Mouse (Mus musculus) forebrain, postnatal 0 days (tissue): ENCODE results near the gene Nudt8. TPM values are rescaled to one million over a fixed set of nuclear protein-coding genes. Genes with fewer than 3 reads are reported as not detected.
"Not testable (repeated sequence)": the region's sequence is repeated elsewhere in the genome, so short reads cannot be mapped to it uniquely, and the experiment has no call there.

Source experiments
- ATAC-seq: fragments of 200-750 bp; cut with Nextera tagmentation; 2 replicates; pipeline ENCODE4 v1.8.0; 2017; ENCODE audit warnings: mild to moderate bottlenecking, moderate library complexity
- DNase-seq: peaks from one replicate; pipeline ENCODE4 v3.0.0-alpha.2; 2015
- H3K27ac ChIP-seq: fragments of 300-500 bp; sonication (generic); 2 replicates; pipeline ENCODE4 v1.5.1; 2014; ENCODE audit warnings: low read depth, mild to moderate bottlenecking, antibody characterized with exemption, low read length, moderate library complexity, mixed read lengths
- H3K27me3 ChIP-seq: fragments of 300-500 bp; sonication (generic); 2 replicates; pipeline ENCODE4 v1.6.1; 2014; ENCODE audit warnings: mild to moderate bottlenecking, low read length, mixed read lengths; ENCODE audit not compliant: insufficient read depth
- H3K36me3 ChIP-seq: fragments of 300-500 bp; sonication (generic); 2 replicates; pipeline ENCODE4 v1.6.1; 2014; ENCODE audit warnings: mild to moderate bottlenecking, moderate library complexity; ENCODE audit not compliant: insufficient read depth
- H3K4me1 ChIP-seq: fragments of 300-500 bp; sonication (generic); 2 replicates; pipeline ENCODE4 v1.6.1; 2014; ENCODE audit warnings: antibody characterized with exemption; ENCODE audit not compliant: insufficient read depth
- H3K4me2 ChIP-seq: fragments of 300-500 bp; sonication (generic); 2 replicates; pipeline ENCODE4 v1.6.1; 2014; ENCODE audit warnings: low read depth, mild to moderate bottlenecking, moderate library complexity
- H3K4me3 ChIP-seq: fragments of 300-500 bp; sonication (generic); 2 replicates; pipeline ENCODE4 v1.5.1; 2014; ENCODE audit warnings: low read depth, low read length, mixed read lengths
- H3K9ac ChIP-seq: fragments of 300-500 bp; sonication (generic); 2 replicates; pipeline ENCODE4 v1.6.1; 2014; ENCODE audit warnings: mild to moderate bottlenecking
- H3K9me3 ChIP-seq: fragments of 300-500 bp; sonication (generic); 2 replicates; pipeline ENCODE4 v1.6.1; 2016; ENCODE audit warnings: low read length
- CTCF ChIP-seq: sonication (generic); IDR thresholded peaks from 2 replicates; pipeline ENCODE4 v1.5.1; 2016; ENCODE audit warnings: antibody characterized with exemption, control low read depth, low read depth
- WGBS: fragments of 180-500 bp; shearing (Covaris S2); extraction: QIAGEN DNeasy Blood & Tissue Kit; methylation state at CpG from one replicate; pipeline ENCODE4 v1.1.7; 2014; 5-methylcytosine and 5-hydroxymethylcytosine counted together
- polyA plus RNA-seq: library from polyadenylated mRNA; unstranded; fragments of >200 nt; fragmentation: Nextera tagmentation; extraction: Ambion mirVana; gene quantifications from 2 replicates; pipeline ENCODE4 v1.2.1, GENCODE M21; 2015
- total RNA-seq: library from RNA; depleted of rRNA; stranded (reverse); fragments of >200 nt; gene quantifications from 2 replicates; pipeline ENCODE4 v1.2.3, GENCODE M21; 2014; rRNA removed

Nudt8 gene
- total RNA-seq: 26.7 and 30.8 TPM in 2 replicates
- 36.3 and 40.4 TPM in 2 replicates for polyA plus RNA-seq

DNA sequence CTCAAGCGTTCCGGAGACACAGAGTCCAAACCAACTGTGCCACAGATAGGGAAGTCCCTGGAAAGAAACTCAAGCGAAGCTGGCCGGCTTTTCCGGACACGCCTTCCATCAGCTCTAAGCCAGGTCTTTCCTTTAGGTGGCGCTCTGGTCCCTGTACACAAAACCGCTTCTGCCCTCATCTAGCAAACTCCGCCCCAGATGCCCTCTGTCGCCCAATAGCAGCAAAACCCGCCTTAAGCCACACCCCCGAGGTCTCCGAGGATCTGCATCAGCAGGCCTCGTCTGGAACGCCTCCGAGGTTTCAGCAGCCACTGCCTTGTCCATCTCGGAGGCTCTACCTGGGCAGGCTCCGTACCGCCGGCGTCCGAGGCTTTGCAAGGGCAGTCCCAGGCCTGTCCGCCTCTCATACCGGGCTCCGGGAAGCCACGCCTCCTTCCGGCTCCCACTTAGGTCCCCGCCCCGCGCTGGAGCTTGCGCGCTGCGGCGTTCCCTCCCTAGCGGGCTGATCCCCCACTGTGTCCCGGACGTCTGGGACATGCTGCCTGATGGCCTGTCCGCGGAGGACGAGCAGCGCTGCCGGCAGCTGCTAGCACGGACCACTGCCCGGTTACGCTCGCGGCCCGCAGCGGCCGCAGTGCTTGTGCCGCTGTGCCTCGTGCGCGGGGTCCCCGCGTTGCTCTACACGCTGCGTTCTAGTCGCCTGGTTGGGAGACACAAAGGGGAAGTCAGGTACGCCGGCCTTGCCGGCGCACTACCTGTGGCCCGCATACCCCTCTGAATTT lies at the start of gene Nudt8, which contains the start of gene Gm49405:
TSS of gene Nudt8 (plus strand) at position 462 of the 782 bp plus-strand sequence.
TSS of gene Gm49405 (plus strand) at position 508 of the 782 bp plus-strand sequence.
- Histone ChIP-seq H3K9ac (peak within 1 kb of the TSS; percentile 93), H3K9me3 (no peaks in the 10 kb centered on the region), H3K36me3 (no peaks in the 10 kb centered on the region), H3K4me1 (peaks cover 10% of the 10 kb centered on the region; the same call in 1 of the 2 replicates), H3K27ac (peak within 1 kb of the TSS; percentile 91), H3K27me3 (no peaks in the 10 kb centered on the region), H3K4me3 (peak within 1 kb of the TSS; percentile 77), H3K4me2 (peak within 1 kb of the TSS; percentile 86)
- under 1% methylated on average over 64 of the region's 64 CpGs for WGBS
- ATAC-seq (peak; percentile 93), DNase-seq (peak; percentile 96)
- peak; percentile 83 for TF ChIP-seq CTCF

DNA sequence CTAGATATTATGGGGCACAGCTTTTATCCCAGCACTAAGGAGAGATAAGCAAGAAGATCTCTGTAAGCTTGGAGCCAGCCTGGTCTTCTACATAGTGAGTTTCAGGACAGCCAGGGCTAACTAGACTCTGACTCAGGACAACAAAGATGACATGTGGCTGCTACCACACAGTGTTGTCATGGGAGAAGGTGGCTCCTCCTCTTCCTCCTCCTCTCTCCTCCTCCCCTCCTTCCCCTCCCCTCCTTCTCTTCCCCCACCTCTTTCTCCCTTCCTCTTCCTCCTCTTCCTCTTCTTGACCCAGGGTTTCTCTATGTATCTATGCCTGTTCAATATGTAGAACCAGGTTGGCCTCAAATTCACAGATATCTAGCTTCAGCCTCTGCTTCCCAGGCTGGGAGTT lies 48.9 kb upstream of the Nudt8 start:
- TF ChIP-seq CTCF: no peak
- ATAC-seq: no peak
- Histone ChIP-seq H3K9me3 (no peaks in the 10 kb centered on the region), H3K27me3 (no peaks in the 10 kb centered on the region; the same call in 1 of the 2 replicates), H3K36me3 (no peaks in the 10 kb centered on the region), H3K4me2 (no peak overlapping the region), H3K4me1 (no peaks in the 10 kb centered on the region), H3K27ac (no peak overlapping the region), H3K9ac (no peak overlapping the region), H3K4me3 (no peak overlapping the region)
- DNase-seq: no peak

DNA sequence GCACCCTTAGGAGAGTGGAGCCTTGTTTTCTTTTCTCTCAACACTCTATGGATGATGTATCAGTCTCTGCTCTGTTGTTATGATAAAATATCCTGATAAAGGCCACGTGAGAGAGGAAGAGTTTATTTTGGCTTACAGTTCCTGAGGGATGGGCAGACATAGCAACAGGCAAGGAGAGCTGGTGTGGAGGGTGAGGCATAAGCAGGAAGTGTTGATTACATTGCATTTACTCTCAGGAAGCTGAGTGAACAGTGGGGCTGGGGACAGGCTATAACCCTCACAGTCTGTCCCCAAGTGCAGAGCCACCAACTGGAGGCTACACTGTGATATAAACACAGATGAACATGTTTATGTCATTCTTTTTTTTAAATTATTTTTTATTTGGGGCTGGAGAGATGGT lies 48.3 kb upstream of the Nudt8 start:
- no peak overlapping the region for H3K27ac ChIP-seq
- no peaks in the 10 kb centered on the region for H3K4me1 ChIP-seq
- TF ChIP-seq CTCF: no peak
- H3K4me3 ChIP-seq: no peak overlapping the region
- H3K27me3 ChIP-seq: no peaks in the 10 kb centered on the region; the same call in 1 of the 2 replicates
- ATAC-seq (no peak), DNase-seq (no peak)
- H3K9ac ChIP-seq: no peak overlapping the region
- H3K4me2 ChIP-seq: no peak overlapping the region
- WGBS: 48% methylated on average over 1 of the region's 1 CpGs
- H3K9me3 ChIP-seq: no peaks in the 10 kb centered on the region
- no peaks in the 10 kb centered on the region for H3K36me3 ChIP-seq

DNA sequence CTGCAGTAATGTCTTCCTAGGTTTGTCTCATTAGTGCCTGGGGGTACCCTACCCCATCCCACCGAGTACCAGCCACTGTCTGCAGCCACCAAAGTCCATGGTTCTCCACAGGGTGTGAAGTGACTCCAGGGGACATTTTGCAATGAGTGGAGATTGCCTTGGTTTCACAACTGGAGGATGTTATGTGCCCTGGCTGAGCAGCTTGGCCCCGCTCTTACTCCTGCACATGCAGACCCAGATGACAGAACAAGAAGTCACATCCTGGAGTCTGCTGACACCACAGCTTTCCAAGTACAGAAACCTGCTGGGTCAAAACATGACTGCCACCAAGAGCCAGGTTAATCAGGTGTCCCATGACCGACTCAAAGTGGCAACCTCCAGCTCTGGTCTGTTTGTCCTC lies 45.3 kb upstream of the Nudt8 start:
- H3K27ac ChIP-seq: no peak overlapping the region
- H3K9me3 ChIP-seq: no peaks in the 10 kb centered on the region
- H3K4me2 ChIP-seq: no peak overlapping the region
- no peak overlapping the region for H3K4me3 ChIP-seq
- DNase-seq: no peak
- no peak overlapping the region for H3K9ac ChIP-seq
- H3K36me3 ChIP-seq: no peaks in the 10 kb centered on the region
- no peak for TF ChIP-seq CTCF
- no peaks in the 10 kb centered on the region; the same call in 1 of the 2 replicates for H3K27me3 ChIP-seq
- WGBS: 80% methylated on average over 3 of the region's 3 CpGs
- no peak for ATAC-seq
- H3K4me1 ChIP-seq: no peaks in the 10 kb centered on the region

DNA sequence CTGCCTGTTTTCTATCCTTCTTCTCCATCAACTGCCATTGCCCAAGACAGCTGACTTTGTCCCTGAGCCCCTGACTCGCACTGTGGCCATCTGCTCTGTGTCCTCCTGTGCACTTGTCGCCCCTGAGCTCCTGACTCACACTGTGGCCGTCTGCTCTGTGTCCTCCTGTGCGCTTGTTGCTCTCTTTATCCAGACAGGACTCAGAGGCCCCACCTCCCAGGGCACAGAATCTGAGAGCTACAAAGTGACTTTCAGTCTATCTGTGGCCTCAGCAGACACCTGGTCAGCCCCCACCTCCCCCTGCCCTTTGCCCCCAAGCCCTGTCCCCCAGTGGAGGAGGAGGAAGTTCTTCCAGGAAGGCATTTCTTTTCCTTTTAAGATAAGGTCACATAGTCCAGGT lies 44.6 kb upstream of the Nudt8 start:
- ATAC-seq: no peak
- H3K9me3 ChIP-seq: no peaks in the 10 kb centered on the region
- no peaks in the 10 kb centered on the region for H3K36me3 ChIP-seq
- H3K4me2 ChIP-seq: no peak overlapping the region
- no peaks in the 10 kb centered on the region; the same call in 1 of the 2 replicates for H3K27me3 ChIP-seq
- H3K9ac ChIP-seq: no peak overlapping the region
- no peaks in the 10 kb centered on the region for H3K4me1 ChIP-seq
- no peak for TF ChIP-seq CTCF
- 61% methylated on average over 4 of the region's 4 CpGs for WGBS
- no peak overlapping the region for H3K27ac ChIP-seq
- no peak for DNase-seq
- H3K4me3 ChIP-seq: no peak overlapping the region

DNA sequence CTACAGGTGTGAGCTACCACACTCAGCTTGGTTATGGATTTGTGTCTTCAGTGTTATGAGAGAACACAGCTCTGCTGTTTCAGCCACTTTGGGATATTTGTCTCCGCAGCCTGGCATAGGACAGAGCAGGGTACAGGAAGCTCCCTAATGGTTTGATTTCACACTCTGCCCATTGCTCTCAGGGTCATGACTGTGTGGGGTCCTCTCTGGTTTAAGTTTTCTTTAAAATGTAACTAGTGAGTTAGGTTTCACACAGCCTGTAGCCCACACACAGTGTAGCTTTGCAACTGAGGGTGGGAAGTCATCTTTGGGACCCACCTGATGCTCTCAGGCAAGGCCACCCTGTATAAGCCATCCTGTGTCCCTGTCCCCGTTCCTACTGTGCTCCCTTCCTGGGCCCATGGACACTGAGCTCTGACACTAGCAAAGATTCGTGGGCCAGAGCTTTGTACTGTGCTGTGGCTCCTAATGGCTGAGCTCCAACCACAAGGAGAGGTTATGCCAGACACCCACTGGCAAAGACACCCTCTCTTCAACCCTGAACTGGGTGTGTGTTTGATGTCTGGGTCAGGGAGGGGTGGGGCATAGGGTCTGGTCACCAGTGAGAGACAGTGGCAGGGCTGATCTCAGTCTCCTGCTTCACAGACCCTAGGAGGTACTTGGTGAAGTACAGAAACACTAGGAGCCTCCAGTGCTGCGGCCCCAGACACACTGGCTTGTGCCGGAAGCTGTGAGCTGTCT lies 42.9 kb upstream of the Nudt8 start:
- H3K4me3 ChIP-seq, H3K9me3 ChIP-seq, H3K9ac ChIP-seq, H3K27me3 ChIP-seq, H3K4me1 ChIP-seq, ATAC-seq, DNase-seq, H3K27ac ChIP-seq, H3K4me2 ChIP-seq, H3K36me3 ChIP-seq: not testable (repeated sequence)
- WGBS: 77% methylated on average over 5 of the region's 5 CpGs

DNA sequence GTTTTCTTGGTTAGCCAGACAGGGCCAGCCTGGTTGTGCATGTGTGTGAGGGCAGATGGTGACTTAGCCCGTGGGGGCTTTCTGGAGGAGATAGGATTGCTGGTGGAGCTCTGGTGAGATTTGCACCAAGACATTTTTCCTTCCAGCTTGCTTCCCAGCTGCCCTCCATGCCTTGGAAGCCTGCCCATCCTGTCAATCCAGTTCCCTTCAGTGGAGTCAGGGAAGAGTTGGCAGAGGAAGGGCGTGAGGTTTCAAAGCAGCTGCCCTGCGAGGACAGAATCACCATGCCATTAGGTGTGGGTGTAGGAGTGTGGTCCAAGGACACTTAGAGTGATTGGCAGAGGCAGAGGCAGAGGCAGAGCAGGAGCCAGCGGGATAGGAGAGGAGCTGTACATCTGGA lies 41.9 kb upstream of the Nudt8 start, which contains the start of gene Aldh3b3:
TSS of gene Aldh3b3 (plus strand) at position 176 of the 400 bp plus-strand sequence.
- ATAC-seq (no peak), DNase-seq (no peak)
- Histone ChIP-seq H3K27me3 (no peaks in the 10 kb centered on the region; the same call in 1 of the 2 replicates), H3K4me3 (no peak within 1 kb of the TSS), H3K4me1 (no peaks in the 10 kb centered on the region), H3K36me3 (no peaks in the 10 kb centered on the region), H3K4me2 (no peak within 1 kb of the TSS), H3K9me3 (no peaks in the 10 kb centered on the region), H3K9ac (no peak within 1 kb of the TSS), H3K27ac (no peak within 1 kb of the TSS)
- no peak for TF ChIP-seq CTCF
- WGBS: 57% methylated on average over 4 of the region's 4 CpGs
